8 mouse cellular contexts compared by ENCODE assay signal in genomic region chr17:25791843-25792527, GRCm38 (mm10). TPM values are rescaled to one million over a fixed set of nuclear protein-coding genes. Genes with fewer than 3 reads are reported as not detected.
DNase-seq lines count a peak whose midpoint lies in the region; ATAC-seq lines count a peak whose summit lies in the region.

No protein-coding gene starts in this region.

- DNase-seq in MEL-GATA-1-ER (ENCODE audit: extremely low read depth, low read depth) = peak; percentile 76
- peak; percentile 86 for DNase-seq in cerebellum, adult 9-10 months
- peak; percentile 81 for DNase-seq in forelimb bud, embryonic 11.5 days (ENCODE audit: low read depth, low spot score)
- DNase-seq in layer of hippocampus, postnatal 10 days (ENCODE audit: low spot score in 2 of 2) = peak; percentile 91 to 92
- DNase-seq in lung, postnatal 10 days = peak; percentile 94
- peak; percentile 88 for DNase-seq in ovary, postnatal 14 days (ENCODE audit: low spot score)
- peak; percentile 76 to 84 for DNase-seq in thymus, postnatal 10 days (ENCODE audit: low spot score in 2 of 2)

- peak; percentile 42 to 68 for ATAC-seq in hematopoietic stem cell, adult 5-6 weeks (replicated peaks in 1 of 2; ENCODE audit: insufficient read depth in 1 of 2, low FRiP score in 2 of 2, low TSS enrichment in 1 of 2, low read depth in 1 of 2, poor library complexity in 2 of 2, severe bottlenecking in 2 of 2)

RNA-seq across cellular contexts. Expression of gene Fam173a, which starts 0.7 kb away (rescaled TPM):
- total RNA-seq in hematopoietic stem cell, adult 5-6 weeks (2017) = 21.1 and 33.3 TPM in 2 replicates
- total RNA-seq in layer of hippocampus, postnatal 10 days (2021) = 10 to 100 TPM; 69.2 to 80.1 TPM

RNA-seq across cellular contexts. Expression of gene AC134908.4, which starts 3.5 kb away (rescaled TPM):
- not detected in 2 replicates for total RNA-seq in hematopoietic stem cell, adult 5-6 weeks (2017)
- not detected for total RNA-seq in layer of hippocampus, postnatal 10 days (2021)

RNA-seq across cellular contexts. Expression of gene Metrn, which starts 5.0 kb away (rescaled TPM):
- total RNA-seq in hematopoietic stem cell, adult 5-6 weeks (2017) = 24.9 and 26.5 TPM in 2 replicates
- 10 to 100 TPM; 51.2 to 65.8 TPM for total RNA-seq in layer of hippocampus, postnatal 10 days (2021)

RNA-seq across cellular contexts. Expression of gene Ccdc78, which starts 5.6 kb away (rescaled TPM):
- total RNA-seq in hematopoietic stem cell, adult 5-6 weeks (2017) = 0.38 TPM in 1 of 2 replicates, not detected in the other
- total RNA-seq in layer of hippocampus, postnatal 10 days (2021) = under 1 TPM; 0.23 to 0.33 TPM

RNA-seq across cellular contexts. Expression of gene Haghl, which starts 6.5 kb away (rescaled TPM):
- total RNA-seq in hematopoietic stem cell, adult 5-6 weeks (2017) = 18.6 and 42.3 TPM in 2 replicates
- total RNA-seq in layer of hippocampus, postnatal 10 days (2021) = 100 to 1,000 TPM; 140 to 157 TPM

Comparison
In these comparisons a context has a peak if more than half of its experiments do, and no peak if none do; other contexts are left out.
1. Peak in every context shown above with its lines: DNase-seq and ATAC-seq.